Mouse (Mus musculus) frontal cortex, postnatal 25 days (tissue): ENCODE measurements at regions not wholly inside any gene's neighbourhood (a gene's known extent, or its start where the extent isn't known, plus 50 kb on each side); places are given as distances from the start of the nearest gene placed in this dataset.

ENCODE experiments used
- DNase-seq, 2 experiments: peaks; one replicate each; pipeline ENCODE4 v3.0.0; 2022; ENCODE audit warnings: low spot score in 2 of 2

DNA sequence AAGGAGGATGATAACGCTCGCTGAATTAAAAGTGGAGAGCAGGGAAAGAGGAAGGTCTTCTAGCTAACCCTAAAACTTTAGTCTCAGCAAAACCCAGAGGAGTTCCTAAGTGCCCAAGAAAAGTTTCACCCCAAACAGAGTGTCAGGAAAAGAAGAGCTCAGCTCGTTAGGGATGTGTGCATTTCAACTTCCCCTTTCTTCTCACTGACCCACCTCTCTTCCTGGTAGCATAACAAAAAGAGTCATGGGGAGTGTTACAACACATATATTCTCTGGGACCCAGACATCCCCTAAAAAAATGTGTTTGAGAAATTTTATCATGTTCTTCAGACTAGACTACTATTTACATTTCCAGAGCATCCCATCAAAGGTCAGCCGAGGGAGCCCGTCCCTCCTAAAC, 432.6 kb downstream of the Mctp2 start:
- no peak for DNase-seq

DNA sequence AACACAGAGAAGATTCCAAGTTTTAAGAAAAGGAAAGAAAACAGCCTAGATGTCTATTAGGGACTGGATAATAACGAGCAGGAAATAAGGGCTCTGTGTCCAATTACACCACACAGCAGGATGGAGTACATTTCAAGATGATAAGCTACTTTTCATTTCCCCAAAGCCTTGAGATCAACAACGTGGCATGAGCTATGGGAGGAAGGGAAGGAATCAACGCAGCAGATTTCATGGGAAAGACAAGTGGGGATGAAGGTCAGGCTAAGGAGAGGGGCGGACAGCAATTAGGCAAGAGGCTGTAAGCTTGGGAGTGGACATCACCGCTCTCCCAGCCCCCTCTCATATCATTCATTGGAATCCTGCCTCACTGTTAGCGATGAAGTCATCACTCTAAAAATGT, 433.5 kb downstream of the Mctp2 start:
- DNase-seq = no peak

DNA sequence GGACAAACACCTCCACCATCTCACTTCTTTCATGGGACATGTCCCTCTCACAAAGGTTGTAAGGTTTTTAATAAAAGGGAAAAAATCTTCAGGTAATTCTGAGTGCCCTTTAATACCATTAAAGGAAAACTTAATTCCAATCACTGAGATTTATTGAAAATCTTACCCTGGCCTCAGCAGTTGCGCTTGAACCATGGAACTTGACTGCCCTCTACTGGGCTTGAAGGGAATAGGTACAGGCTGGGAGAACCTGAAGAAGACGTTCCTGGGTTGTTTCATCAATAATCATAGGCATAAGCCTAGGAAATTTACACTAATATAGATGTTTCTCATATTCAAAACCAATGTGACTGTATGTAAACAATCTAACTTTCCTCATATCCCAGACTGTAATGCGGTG, 439.3 kb downstream of the Mctp2 start:
- peak; percentile 29 to 35 for DNase-seq

DNA sequence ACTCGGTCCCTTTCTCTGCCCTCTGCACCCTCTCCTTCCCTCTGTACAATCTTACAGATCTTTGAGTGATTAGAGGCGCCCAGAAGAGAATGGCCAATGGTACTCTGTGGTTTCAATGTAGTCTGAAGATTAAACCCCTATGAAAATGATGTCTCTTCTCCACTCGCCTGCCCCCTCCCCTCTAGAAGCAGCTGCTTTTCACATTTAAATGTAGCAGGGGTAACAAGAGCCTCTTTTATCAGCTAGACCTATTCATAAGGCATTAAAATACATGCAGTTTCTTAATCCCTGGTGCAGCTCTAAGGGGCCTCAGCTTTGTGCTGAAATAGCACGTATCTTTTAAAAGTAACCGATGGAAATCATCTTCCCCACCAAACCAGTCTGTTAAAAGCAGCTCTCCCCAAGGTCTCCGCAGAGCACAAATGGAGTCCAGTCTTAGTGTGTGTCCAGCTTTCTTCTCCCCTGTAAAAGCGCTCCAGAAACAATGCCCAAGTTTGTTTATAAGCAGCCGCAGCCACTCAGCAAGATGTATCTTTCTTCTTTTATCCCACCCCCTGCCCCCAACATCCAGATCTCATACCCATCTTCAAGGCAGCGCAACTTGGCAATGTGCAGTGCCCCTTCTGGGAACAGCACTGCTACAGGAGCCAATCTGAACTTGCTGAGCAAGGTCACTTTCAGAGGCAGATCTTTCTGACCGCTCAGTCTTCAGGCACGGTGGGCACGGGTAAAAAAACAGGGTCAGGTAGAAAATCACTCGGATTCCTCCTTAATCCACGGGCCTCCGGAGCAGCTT, 440.8 kb downstream of the Mctp2 start:
- no peak for DNase-seq

DNA sequence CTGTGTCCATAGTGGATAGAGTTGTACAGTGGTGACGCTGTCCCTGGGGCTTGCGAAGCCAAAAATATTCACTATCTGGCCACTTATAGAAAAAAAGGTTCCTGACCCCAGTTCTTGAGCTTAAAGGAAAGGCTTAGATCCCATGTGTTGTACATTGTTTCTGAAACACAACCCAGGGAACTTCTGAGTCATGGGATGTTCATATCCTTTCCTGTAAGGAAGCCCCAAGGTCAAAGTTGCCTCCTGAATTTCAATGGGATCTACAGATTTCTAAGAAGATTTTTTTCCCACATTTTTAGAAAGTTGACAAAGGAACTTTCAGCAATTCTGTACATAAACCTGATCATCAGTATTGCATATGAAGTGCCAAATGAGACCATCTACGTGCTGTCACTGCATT, 453.5 kb downstream of the Mctp2 start:
- no peak for DNase-seq

DNA sequence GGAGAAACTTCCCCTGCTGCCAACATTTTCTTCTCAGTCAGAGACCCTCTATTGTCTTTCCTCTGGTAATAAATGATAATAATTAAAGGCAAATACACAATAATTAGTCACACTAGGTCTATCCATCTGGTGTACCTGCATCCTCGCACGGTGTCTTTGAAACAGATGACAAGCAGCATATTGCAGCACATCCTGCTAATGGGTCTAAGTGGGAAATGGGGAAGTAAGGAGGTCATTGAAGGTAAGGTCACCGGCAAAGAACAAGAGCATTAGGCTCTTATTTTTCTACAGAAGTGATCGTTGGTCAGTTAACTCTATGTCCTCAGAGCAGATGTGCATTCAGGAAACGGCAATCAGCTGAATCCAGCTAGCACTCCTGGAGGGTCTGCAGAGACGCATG, 457.2 kb downstream of the Mctp2 start:
- DNase-seq = no peak

DNA sequence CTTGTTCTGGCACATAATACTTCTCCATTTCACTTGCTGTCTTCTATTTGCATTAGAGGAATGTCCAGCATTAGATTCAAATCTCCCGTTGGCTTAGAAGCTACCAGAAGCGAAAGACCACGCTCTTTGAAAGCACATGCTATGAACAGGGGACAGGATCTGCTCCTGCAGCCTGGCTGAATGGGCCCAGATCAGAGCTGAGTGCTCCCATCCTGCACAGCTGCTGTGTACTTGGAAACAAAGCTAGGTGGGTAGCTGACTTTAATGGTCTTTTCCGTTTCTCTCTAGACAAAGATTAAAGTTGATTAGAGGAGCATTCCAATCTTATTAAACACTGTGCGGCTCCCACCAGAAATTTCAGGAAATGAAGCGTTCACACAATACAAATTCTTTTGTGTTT, 468.6 kb downstream of the Mctp2 start:
- DNase-seq = no peak

DNA sequence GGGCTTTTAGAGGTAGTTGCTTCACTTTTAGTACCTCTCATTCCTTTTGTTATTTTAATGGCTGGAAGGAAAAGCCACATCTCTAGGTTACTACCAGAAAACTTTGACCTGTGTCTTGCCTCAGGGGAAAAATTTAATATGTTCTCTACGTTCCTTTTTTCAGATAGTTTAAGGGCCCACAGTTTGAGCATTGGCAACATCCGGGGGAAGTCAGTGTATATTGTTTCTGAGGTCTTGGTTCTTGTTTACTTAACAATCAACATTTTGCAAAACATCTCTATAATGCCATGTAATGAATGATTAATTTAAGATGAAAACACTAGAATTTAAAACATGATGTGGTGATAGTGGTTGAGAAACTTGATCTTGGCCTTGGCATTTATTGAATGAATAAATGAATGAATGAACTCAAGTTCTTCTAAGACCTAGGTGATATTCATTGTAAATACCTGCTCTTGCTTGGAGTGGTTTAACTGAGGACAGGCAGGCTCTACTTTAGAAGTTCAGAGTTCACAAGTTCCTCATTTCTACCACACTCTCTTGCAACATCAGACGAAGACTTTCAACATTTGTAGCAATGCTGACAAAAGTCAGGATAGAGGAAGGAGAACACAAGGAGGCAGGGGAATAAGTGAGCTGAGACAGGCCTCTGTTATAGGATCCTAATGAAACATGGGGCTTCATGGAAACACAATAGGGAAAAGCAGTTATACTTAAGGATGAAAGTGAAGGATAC, 474.4 kb downstream of the Mctp2 start:
- no peak for DNase-seq

DNA sequence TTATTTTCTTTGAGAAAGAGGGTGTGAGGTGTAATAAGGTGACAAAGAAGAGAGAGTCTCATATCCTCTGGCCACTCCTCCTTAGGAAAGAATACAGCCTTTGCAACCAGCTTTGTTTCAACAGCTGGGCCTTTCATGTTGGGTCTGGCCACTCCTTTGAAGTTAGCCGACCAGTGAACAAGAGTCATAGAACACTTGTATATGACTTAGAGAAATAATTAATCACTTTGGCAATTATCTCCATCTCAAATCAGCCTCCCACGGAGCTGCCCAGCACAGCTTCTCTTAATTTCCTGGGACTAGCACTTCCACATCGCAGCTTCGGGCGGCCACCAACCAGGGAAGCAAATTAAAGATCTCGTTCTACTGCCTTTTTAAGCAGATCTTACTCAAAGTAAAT, 476.8 kb downstream of the Mctp2 start:
- no peak for DNase-seq

DNA sequence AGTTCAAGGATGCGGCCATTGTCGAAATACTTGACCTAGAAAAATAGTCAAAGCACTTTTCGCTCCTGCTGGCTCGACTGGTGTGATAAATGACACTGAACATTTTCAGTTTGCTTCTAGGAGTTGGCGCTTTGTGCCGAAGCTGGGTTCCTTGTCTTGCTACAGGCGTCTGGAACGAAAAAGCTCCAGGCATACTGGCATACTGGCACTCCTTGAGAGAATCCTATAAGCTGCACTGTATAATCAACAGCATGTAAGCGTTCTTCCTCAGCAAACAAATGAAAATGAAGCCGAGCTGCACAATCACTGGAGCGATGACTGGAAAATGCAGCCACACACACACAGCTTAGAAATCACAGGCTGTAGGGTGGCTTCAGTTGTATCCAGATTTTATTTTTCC, 464.9 kb upstream of the Gm10295 start:
- DNase-seq = no peak

DNA sequence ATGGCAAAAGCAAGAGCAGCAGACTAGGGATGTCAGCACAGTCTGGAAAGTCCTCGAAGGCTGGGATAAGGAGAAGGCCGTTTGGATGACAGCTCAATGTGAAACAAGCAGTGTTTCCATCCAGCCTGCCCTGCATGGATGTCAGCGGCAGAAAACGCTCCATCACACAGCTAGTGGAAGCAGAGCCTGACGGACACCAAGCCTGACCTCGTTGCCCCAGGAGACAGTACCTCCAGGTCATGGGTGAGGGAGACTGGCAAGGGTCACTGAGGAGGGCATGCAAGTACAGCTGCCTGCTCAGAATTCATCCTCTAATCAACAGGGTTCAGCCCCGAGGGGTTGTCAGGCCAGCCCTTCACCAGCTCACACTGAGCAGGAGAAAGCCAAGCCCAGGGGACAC, 442.9 kb upstream of the Gm10295 start:
- no peak for DNase-seq

DNA sequence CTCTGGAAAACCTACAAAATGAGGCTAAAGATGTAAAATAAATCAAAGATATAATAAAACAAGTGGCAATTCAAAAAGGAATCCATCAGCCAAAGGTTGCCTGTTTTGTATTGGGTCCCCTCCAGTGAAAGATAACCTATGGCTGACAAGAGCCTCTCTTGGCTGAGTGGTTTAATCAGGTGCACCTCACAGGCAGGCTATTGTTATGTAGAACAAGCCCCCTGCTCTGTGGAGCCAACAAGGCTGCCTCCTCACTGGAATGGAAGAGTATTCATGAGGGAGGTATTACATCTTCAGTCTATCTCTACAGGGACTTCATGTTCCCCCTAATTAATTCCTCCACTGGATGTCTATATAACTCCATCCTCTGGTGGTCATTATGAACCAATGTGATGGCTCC, 437.1 kb upstream of the Gm10295 start:
- DNase-seq = no peak

DNA sequence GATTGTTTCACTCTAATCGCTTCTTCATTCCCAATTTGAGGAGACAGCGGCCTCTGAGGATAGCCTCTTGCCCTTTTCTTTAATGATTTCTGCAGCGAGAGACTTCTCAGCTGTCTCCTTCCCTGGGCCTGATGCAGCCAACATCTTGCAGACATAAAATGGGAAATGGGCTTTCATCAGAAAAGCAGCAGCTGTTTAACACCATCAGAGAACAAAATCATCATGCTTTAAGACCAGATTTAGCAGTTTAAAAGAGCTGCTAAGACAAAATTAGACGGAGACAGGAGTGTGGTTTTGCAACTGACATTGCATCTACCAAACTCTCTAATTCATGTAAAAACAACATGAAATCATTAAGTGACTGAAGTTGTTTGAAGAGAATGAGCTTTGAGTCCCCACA, 431.2 kb upstream of the Gm10295 start:
- DNase-seq = no peak

DNA sequence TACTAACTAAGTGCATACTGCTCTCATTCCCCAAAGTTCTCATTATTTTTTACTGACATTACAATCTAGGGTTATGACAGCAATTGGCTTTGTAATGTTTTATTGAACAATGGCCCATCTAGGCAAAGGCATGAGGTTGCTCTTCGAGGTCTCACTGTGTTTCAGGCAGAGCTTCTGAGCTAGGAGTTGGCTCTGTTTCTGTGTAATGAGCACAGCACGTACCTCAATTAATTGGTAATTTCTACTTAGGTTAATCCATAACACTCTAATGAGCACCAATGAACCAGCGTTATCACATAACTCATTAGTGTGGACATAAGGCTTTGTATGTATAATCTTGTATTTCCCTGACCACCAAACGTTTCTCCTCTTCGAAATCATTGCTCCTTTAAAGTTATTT, 398.6 kb upstream of the Gm10295 start:
- DNase-seq = no peak

DNA sequence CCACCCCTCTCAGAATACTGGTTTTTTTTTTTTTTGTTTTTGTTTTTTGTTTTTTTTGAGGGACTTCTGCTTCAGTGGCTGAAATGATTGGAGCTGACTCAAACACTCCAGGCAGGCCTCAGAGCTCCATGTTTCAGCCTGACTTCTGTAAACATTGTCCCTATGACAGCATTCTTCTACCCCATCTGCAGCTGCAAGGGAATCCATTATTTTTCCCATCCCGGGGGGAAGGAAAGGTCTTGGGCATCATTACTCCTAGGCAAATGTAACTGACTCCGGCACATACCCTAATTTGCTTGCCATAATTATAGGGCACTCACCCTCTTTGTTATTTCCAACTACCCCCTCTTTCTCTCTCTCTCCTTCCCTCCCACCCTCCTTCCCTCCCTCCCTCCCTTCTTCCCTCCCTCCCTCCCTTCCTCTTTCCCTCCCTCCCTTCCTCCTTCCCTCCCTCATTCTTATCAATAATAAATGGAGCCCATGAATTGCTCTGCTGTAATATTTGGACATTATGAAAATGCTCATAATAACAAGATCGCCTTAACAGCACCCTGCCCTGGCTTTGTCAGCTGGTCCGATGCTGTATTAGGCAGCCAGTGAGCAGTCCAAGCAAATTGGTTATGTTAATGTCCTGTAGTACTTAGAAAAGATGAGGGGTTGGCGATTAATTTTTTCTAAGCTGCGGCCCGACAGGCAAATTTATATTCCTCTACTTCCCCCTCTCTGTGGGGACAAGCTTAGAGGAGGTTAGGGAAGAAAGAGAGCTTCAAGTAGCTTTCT, 395.0 kb upstream of the Gm10295 start:
- no peak for DNase-seq

DNA sequence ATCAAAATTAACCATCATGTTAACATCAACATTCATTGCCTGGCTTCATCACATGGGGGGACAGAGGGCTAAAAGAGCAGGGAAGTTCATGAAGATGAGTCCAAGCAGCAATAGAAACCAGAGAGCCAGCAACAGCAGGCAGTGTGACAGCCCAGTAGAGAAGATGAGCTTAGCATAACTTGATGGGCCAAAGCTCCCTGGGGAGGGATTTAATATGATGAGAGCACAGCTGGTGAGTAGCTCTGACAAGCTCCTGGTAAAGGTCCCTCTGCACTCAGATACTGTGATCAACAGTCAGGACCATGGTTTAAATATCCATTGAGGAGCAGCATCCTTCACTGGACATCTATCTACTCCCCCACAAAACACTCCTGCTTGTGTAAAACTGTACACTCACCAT, 377.2 kb upstream of the Gm10295 start:
- DNase-seq = no peak

DNA sequence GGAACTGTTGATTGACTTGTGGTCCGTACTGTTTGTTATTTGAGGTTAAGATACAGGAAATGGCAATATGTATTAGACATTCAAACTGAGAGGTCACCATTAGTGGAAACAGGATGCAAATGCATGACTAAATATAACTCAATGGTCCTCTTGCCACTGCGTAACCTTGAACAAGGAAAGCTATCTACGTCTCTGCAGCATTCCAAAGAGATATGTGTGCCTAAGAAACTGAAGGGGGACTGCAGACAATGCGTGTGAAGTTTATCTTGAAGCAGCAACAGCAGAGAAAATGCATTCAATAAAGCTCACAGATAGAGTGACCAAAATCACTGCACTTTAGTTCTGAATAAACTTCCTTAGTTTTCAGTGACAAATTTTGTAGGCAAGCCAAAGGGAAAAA, 356.9 kb upstream of the Gm10295 start:
- no peak for DNase-seq

DNA sequence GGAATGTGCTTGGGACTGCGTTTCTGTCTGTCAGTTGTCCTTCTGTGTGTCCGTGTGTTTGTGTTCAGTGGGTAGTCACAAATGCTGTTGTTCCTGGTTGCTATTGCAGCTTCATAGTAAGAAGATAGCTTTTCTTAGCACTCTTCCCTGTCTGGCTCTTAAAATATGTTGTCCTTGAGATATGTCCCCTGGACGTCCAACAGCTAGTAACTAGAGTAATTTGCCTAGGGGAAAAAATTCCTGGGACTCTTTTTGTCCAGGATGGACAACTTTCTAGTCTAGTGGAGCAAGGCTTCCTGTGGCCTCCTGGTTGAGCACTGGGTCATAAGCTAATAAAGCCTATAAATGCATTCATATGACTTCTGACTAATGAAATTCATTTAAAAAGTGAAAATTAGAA, 354.9 kb upstream of the Gm10295 start:
- no peak for DNase-seq

DNA sequence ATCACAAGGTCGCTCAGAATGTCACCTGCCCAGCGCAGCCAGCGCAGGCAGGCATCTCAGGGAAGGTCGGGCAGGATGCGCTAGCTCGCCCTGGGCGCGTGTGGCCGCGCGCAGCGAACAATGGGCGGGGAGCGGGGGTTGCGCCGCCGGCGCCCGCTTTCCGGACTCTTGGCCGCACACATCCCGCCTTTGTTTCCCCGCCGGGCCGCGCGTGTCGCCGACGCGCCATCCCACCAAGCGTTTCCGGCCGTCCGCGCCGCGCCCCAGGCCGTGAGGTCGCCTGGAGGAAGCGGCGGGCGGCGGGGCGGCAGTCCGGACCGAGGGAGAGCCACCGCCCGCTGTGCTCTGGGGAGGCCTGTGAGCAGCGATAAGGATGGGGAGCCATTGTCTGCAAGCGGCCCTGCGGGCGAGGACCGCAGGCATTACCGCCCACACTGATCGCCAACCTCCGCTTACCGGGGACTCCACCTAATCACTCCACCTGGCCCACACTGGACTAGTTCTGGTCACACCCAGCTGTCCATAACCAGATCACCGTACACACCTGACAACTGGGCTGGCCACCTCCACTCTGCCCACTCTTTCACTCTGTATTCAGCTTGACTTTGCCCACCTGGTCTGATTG, 354.3 kb upstream of the Gm10295 start:
- peak; percentile 4 to 5 for DNase-seq

DNA sequence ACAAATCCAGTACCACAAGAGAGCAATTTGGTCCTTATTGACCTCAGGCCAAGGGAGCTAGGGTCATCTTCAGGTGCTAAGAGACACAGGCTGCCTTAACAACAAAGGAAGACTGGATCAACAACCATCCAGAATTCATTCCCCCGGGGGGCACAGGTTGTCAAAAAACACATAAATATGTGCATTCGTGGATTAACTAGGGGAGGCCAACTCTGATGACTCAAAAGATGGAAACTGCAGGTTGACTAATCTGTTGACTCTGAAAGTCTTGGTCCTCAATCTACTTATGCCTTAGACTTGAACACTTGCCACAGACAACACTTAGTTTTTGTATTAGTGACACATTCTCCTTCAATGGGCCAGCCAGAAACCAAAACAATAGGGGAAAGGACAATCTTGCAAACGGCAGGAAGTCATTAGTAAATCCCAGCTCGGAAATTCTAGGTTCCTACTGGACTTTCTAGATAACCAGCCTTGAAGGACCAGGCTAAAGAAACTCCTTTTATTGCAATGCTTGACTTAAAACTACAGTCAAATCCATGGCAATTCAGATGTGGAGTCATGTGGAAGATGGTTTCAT, 353.5 kb upstream of the Gm10295 start:
- DNase-seq = no peak
